Mouse (Mus musculus) heart, adult 2 months (tissue): ENCODE results near the gene Ppp2r3a.

Experiments
- CTCF ChIP-seq: fragments of 200-600 bp; IDR thresholded peaks from 2 replicates; pipeline ENCODE4 v1.8.1; 2022; ENCODE audit warnings: antibody characterized with exemption, mild to moderate bottlenecking, moderate library complexity
- EP300 ChIP-seq: fragments of 200-500 bp; IDR thresholded peaks from 2 replicates; pipeline ENCODE4 v1.6.1; 2011; ENCODE audit warnings: low read depth, low read length, control low read depth; ENCODE audit not compliant: insufficient read depth
- POLR2A ChIP-seq: fragments of 200-500 bp; IDR thresholded peaks from 2 replicates; pipeline ENCODE4 v1.6.1; 2011; ENCODE audit warnings: mild to moderate bottlenecking, low read depth, low read length, control low read depth; ENCODE audit not compliant: insufficient read depth

- TF ChIP-seq POLR2A (no peak), CTCF (no peak), EP300 (no peak)
Observed at GRCm38 (mm10) chr9:101057156-101057555, 194.4 kb downstream of the Ppp2r3a start.
